Mouse (Mus musculus) ovary, postnatal 10 days (tissue): ENCODE results near the gene Nnmt.

Experiments
- DNase-seq: peaks from one replicate; pipeline ENCODE4 v3.0.0; 2022; ENCODE audit warnings: low spot score

Gene Nnmt

DNA sequence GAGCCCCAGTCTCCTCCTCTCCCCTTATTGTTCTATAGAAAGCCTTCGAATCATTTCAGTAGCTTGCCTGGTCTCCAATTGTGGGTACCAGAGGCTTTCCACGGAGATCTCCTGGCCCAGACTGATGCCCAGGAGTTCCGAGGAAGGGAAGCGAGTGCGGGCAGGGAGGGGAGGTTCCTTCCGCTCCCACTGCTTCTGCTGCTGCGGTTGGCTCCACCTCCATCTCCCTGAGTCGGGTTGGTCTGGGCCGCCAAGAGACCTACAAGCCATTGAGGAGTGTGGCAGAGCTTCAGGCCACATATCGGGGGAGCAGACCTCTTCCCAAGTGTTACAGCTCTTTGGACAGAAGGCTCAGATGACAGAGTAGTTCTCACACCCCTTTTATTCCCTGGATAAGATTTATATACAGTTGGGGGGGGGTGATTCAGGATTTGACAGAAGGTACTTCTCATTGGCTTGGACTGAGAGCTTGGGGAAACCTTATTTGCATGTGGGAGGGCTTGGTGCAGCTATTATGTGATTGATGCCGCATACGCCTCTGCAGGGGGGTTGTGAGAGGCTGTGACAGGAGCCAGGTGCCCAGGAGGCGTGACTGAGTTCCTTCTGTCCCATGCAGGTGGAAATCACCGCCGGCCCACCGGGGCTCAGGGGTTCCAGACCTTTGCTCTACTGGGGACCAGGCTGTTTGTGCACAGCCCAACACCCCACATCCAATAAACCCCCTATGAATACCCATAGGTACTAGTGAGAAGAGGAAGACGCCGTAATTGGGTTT, 30.8 kb upstream of the Nnmt start:
- DNase-seq: no peak

DNA sequence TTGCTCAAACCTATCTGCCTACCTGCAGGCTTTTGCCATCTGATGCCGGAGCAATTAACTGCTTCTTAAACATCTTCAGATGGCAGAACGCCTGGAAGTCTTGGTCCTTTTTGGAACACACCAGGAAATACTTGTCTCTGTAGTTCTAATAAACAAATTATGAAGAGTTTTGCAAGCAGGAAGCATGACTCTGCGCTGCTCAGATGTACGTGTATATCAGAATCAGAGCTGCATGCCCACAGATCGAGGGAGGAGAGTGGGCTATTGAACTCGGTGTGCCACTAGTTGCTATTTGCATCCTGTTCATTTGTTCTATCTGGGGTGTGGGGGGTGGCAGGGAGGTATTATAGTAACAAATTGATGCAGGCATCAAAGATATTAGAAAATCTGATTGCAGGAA, 28.2 kb upstream of the Nnmt start:
- DNase-seq: no peak

DNA sequence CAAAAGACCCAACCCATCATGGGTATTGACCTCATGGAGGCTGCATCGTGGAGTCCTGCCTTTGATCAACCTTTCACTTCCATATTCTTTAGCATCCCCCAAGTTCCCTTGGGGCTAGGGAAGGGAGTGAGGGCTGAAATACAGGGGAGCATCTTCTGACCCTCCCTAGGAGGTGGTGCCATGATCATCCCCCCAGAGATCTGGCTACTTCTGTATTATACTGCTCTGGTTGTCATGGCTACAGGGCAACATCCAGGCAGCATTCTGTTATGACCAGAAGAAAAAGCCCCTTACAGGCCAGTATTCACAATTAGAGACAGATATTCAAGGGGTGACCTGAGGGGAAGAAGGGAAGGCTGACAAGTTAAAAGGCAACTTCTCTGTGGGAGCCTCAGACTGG, 14.3 kb upstream of the Nnmt start:
- DNase-seq: no peak

DNA sequence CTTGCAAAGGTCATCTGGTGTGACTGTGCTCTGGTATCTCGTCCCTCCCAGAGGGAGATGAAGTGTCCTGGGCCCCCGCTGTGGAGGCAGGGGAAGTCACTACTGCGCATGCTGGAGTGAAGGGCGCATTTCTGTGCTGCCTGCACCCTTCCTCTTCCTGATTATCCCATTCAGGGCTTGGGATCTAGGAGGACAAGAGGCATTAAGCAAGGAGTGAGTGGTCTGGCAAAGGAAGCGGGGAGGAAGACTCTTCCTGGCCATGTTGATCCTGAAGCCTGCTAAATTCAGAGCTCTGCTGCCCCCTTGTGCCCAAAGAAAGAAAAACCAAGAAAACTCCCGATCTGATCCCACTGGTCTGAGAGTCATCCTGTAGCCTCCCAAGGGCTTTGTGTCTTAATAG, 13.6 kb upstream of the Nnmt start:
- DNase-seq: peak; percentile 21

DNA sequence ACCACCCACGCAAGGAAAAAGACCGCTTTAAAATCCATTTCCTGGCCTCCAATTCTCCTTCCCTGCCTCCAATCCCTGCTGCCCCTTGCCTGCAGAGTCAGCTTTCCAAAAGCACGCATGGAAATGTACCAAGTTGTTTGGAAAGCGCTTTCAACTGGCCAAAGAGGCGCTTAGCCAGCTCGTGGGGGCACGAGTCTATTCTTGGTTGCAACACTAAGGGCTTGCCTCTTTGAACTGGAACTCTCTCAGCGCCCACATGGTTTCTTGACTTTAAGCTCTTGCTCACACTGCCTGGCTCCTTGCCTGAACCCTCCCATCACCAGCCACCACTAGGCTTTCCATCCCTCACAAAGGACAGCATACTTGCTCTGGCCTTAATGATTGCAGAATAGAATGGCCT, 13.2 kb upstream of the Nnmt start:
- DNase-seq: no peak

DNA sequence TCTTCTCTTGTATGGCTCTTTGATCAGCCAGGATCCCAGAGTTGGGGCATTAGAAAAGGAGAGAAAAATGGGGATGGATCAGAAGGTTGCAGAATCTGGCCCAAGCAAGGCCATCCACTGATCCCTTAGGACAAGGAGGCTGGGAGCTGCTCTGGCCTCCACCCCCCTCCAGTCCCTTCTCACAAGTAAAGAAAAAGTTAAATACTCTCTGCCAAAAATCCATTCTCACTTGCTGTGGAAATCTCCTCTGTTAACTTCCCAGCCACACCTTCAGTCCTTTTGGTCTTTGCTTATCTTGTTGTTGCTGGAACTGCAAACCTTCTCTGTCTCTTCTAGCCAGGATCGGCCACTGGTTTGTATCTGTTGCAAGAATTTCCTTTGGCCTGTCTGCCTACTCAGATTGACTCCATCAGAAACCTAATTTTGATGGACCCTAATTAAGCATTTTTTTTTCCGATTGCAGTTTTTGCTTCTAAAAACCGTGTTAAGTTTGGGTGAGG, 12.6 kb upstream of the Nnmt start:
- no peak for DNase-seq

DNA sequence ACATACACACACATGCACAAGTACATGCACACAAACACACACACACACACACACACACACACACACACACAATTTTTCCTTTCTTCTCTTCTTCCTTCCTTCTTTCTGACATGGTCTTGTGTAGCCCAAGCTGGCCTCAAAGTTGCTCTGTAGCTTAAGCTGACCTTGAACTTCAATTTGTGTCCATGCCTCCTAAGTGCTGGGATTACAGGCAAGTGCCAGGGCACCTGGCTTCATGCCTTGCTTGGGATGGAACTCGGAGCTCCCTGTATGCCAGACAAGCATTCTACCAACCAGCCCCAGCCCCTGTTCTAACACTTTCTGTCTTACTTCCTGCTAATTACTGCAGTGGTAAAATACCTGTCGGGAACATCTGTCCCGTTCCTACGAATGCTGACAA, 8.3 kb upstream of the Nnmt start:
- no peak for DNase-seq

DNA sequence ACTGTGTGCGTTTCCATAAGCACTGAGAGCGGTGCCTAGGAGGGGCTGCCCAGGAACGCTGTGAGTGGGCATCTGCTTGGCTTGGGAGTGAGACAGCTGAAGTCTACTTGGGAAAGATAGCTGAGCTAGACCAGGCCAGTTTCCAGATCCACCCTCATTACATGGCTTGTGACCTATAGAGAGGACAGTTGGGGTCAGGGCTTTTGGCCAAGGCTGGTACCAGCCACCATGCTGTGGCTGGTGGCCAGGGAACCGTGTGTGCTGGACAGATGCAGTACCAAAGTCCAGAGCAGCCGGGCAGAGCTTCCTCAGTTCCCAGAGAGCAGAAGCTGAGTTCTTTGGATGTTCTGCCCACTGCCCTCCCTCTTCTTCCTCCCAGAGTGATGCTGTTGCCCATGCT, 7.6 kb upstream of the Nnmt start:
- no peak for DNase-seq

DNA sequence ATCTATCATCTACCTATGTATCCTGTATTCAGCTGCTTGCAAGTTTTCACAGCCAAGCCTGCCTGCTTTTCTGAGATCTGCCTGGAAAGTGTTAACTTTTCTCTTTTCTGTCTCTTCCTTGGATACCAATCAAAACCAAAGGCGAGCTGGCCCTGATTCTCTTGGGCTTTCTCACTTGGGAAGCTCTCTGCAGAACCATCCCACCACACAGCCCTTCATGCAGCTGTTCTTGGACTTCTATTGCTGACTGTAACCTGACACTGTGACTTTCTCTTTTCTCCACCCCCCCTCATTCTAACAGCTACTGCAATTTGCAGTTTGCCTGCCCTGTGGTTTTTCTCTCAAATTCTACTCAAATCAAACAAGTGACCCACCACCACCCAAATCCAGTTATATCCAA, 6.1 kb upstream of the Nnmt start:
- DNase-seq: no peak

DNA sequence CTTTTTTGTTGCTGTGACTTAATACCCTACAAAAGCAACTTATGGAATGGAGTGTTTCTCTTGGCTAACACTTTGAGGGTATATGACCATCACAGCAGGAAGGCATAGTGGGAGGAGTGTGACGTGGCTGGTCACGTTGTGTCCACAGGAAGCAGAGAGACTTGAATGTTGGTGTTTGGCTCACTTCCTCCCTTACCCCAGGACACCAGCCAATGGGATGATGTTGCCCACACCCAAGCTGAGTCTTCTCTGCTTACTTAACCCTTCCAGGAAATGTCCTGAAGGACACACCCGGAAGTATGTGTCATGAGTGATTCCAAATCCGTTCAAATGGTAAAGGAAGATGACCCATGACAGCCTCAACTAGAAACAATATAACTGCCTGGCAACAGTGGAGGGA, 4.8 kb upstream of the Nnmt start:
- no peak for DNase-seq

DNA sequence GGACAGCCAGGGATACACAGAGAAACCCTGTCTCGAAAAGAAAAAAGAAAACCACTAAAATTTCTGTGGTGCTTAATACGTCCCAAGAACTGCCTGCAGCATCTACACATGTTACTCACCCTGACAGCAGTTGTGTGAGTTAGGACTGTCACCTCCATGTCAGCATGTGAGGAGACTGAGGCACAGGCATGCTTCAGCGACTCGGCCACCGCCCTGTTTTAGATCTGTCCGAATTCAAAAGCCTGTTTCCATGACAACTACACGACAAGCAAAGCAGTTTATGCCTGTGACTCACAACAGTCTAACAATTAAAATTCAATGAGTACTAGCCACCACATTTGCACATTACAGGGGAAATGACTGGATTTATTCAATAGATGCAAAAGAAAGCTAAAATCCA, 2.5 kb upstream of the Nnmt start:
- no peak for DNase-seq

DNA sequence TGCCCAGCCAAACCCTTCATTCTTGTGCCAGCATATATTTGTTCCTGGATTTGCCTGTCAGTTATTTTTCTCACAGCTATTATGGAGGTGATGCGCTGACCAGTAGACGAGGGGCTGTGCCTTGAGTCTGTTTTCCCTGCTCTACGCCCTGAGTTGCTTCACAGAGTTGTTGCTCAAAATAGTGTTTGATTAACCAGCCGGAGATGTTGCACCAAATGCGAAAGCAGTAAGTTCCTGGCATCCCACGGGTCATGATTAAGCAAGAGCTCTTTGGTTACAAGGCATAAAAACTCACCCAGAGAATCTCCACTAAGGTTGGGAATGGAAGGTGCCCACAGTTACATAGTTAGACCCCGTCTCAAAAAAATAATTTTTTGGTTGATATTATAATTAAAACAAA, 1.2 kb upstream of the Nnmt start:
- no peak for DNase-seq

DNA sequence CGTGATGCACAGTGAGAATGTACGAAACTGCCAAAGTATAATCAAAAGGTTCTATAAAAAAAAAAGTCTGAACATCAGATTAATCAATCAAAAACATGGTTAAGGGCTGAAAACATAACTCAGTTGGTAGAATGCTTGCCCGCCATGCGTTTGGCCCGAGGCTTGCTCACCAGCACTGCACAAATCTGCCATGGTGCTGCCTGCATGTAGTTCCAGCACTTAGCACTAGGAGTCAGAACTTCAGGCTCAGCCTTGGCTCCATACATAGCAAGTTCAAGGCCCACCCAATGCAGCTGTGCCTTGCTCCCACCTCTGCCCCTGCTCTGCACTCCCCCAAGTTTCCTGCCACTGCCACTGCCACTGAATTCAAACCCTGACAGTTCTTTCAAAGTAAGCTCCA, 744 bp upstream of the Nnmt start:
- no peak for DNase-seq

DNA sequence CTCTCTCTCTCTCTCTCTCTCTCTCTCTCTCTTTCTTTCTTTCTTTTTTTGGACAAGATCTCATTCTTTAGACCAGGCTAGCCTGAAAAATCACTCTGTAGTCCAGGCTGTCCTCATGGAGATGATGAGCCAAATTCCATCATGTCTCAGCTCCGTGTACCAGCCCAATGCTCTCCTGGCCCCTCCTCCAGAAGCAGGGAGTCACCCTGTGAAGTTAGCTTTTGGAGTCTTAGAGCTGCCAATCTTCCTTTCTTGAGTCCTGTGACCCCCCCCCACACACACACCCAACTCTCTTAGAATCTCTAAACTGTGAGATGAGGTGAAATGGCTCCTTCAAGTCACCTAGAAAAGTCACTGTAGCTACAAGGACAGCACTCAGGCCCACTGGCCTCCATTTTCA, 727 bp downstream of the Nnmt start:
- no peak for DNase-seq

DNA sequence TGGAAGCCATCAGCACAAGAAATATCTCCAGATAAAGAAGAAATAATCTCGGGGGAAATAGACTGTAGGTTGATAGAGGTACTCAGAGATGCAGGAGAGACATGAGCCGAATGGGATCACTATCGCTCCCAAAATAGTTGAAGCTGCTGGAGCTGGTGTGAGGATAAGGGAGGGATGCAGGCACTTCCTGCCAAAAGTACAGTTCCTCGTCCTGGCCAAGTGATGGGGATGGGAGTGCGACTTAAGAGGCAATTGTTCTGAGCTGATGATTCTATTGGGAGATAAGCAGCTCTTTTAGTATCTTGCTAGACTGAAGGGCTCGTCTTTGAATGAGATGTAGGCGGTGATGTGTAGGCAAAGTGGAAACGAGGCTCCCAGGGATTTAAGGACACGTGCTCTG, 4.1 kb downstream of the Nnmt start:
- no peak for DNase-seq

DNA sequence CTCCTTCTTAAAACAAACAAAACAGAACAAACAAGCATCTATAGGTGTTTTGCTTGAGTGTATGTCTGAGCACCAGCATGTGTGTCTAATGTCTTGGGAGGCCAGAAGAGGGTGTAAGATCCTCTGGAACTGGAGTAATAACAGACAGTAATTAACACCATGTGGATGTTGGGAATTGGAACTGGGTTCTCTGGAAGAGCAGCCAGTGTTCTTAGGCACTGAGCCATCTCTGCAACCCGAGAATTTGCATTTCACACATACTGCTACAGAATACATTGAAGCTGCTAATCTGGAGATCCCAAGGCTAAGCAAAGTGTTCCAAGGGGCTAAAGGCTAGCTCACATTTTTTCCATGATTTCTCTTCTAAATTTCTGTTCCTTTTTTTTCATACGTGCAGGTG, 4.9 kb downstream of the Nnmt start:
- no peak for DNase-seq

DNA sequence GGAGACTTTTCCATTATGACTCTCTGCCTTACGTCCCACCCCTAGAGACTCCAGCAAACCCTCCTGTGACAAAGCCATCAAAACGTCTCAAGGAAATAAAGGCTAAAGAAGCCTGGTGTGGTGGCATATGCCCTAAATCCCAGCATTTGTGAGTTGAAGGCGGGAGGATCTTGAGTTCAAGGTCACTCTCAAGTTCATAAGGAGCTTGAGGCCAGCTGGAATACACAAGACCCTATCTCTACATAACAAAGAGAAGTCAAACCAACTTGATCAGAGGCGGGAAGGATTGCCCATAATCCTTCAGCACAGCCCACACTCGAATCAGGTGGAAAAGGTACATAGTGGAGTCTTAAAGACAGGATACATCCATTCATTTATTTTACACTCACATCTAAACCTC, 7.5 kb downstream of the Nnmt start:
- no peak for DNase-seq

DNA sequence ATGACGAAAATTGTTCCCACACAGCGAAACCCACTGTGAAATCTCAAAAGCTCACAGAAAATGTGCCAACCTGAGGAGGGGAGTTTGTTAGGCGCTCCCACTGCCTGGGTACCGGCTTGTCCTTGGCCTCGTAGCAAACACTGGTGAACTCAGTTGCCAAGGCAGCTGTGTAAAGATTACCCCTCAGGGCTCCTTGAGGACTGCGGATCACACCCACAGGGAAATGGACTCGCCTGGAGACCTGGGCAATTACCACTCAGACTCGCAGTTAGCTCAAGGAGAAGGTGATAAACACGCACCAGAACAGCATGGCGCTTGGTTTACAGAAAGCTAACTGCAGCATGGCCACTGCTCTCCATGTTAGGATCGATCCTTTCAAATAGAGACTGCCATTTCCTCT, 8.0 kb downstream of the Nnmt start:
- no peak for DNase-seq

DNA sequence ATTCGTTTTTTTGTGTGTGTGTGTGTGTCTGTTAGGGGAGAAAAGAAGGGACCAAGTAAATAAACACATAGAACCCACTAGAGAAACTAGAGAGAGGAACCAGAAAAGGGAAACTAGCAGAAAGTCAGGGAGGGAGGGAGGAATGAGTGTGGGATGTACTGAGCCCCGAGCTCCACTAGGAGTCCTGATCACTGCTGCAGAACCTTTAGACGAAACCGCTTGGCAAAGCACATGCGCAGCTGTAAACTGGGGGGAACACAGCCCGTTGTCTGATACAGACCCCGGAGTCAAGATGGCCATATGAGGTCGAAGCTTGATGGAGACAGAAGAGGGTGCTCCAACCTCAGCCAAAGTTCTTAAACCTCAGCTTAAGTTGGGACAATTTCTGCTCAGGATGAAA, 11.0 kb downstream of the Nnmt start:
- DNase-seq: no peak

DNA sequence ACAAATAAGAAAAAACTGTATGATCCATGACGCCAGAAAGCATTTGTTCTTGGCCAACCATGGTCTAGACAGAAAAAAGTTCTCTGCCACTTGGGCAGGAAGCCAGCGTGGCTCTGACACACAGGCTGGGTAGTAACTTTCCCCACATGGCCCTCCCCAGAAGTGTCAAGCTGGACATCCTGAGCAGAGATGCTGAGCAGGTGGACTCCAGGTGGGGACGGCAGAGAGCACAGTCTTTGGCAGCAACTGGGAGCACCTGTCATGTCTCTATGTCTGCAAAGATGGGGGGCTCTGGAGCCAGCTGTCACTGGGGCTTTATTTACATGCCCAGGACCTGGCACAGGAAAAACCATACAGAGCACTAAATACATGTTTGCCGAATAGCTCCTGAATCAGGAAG, 14.3 kb downstream of the Nnmt start:
- no peak for DNase-seq

DNA sequence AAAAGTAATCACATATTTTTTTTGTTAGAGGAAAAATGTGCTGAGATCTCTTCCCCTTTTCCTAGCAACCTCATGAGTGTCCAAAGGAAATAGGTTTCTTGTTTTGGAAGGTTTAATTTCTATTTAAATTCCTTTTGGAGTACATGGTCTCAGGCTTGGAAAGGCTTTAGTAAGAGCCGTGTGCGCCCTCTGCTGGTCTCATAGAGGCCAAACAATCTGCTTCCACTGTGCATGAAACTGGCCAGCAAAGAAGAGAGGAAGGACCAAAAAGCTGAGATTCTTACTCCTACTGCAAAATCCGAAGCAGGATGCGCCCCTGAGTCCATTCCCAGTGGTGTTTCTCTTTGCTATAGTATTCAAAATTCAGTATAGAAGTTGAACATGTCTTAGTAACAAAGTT, 18.6 kb downstream of the Nnmt start:
- DNase-seq: peak; percentile 13

DNA sequence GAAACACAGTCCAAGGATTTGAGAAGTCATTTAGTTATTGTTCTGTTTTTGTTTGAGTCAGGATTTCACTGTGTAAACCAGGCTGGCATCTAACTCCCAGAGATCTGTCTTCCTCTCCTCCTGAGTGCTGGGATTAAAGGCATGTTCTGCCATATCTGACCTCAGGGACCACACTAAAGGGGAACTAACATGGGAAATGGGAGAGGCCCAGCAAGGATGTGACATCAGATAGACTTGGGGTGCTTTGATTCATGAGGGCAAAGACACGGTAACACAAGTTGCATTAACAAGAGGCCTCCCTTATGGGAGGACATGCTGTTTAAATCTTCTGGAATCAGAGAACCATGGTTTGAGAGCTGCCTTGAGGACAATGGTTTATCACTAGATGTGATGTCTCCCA, 24.1 kb downstream of the Nnmt start:
- no peak for DNase-seq

DNA sequence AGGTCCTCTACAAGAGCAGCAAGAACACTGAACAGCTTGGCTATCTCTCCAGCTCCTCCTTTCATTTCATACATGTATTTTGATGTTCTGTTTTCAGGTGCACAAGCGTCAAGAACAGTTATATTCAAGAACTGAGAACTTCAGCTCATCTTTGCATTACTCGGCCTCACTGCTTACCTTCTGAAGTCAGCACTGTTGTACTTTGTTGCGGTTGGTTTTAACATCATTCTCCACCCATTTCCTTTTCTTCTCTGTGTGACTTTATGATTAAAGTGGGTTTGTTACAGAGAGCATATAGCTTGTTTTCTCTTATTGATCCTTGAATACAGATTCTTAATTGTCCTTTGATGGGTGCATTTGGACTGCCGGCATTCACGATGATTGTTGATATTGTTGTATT, 42.6 kb downstream of the Nnmt start:
- no peak for DNase-seq

DNA sequence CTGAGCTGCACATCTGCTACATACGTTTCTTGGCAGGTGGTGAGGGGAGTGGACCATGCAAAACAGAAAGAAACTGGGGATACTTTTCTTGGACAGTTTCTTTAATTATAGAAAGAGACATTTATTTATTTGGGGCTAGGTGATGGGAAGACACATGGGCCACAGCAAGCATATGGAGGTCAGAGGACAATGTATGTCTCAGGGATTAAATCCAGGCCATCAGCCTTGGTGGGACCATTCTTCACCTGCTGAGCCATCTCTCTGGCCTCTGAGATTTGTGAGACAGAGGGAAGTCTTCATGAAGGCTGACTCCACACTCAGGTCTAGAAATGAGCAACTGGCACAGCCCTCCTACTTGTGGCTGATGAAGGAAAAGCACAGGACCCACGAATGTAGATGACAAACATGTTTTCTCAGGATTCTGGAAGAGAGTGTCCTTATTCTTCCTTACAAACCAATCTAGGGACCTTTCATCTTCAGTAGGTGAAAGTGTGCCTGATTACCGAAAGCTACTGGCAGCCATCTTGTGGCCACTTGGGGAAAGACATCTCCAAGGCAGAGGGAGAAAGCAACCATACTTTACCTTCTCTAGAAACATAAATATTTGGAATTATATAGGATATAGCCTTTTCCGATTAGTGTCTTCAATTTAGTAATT, 45.3 kb downstream of the Nnmt start:
- DNase-seq: peak; percentile 9
